ENCODE assay signal across 9 mouse cellular contexts in genomic region chr9:23027377-23028313, GRCm38 (mm10).
A peak's percentile ranks its signal among the peaks of the same experiment; 100 is the strongest.
DNase-seq lines count a peak whose midpoint lies in the region; ATAC-seq and TF ChIP-seq lines count a peak whose summit lies in the region.
"Had no signal": no experiment of that assay in that cellular context is flagged by ENCODE, and none has a peak within 500 bp of the region (broad histone marks: within the 10 kb centered on the region; RNA-seq: fewer than 3 reads in every experiment).

No protein-coding gene starts in this region.

- no peaks in the 10 kb centered on the region; the same call in none of the 2 replicates for H3K4me1 ChIP-seq in bone marrow, adult 2 months (ENCODE audit: control insufficient read depth, insufficient read depth, low read length)
- H3K4me1 ChIP-seq in forebrain, embryonic 11.5 days (replicated peaks; ENCODE audit: control insufficient read depth, insufficient read depth, low read length), result no peaks in the 10 kb centered on the region
- H3K4me1 ChIP-seq in hindbrain, embryonic 13.5 days (replicated peaks), result 0 out of 2 replicates have a peak, but pooled peaks cover 5% of the 10 kb centered on the region
- no peaks in the 10 kb centered on the region for H3K4me1 ChIP-seq in small intestine, adult 2 months (ENCODE audit: control insufficient read depth, insufficient read depth, insufficient read length, low read length)

- no peak overlapping the region for H3K9ac ChIP-seq in forebrain, embryonic 11.5 days (ENCODE audit: low read length)
- H3K9ac ChIP-seq in hindbrain, embryonic 13.5 days, result no peak overlapping the region
- H3K9ac ChIP-seq: limb, embryonic 13.5 days had no signal

- TF ChIP-seq CTCF in bone marrow, adult 2 months (IDR thresholded peaks at IDR 0.05; ENCODE audit: control insufficient read depth, insufficient read depth, low read length), result peak; percentile 42
- peak; percentile 35; the same call in 1 of the 2 replicates for TF ChIP-seq CTCF in small intestine, adult 2 months (IDR thresholded peaks at IDR 0.05; ENCODE audit: extremely low read depth, insufficient read length, insufficient replicate concordance, low read depth, low read length)

- TF ChIP-seq POLR2A in bone marrow, adult 2 months (IDR thresholded peaks at IDR 0.05; ENCODE audit: borderline replicate concordance, control insufficient read depth, low read depth, low read length), result no peak
- TF ChIP-seq POLR2A in small intestine, adult 2 months (IDR thresholded peaks at IDR 0.05; ENCODE audit: low read depth, low read length), result no peak

- peak; percentile 36 to 42 for DNase-seq in cerebellum, adult 18-20 months
- DNase-seq in cerebellum, adult 11-12 months, result no peak
- peak; percentile 57 for DNase-seq in forebrain, embryonic 11.5 days (ENCODE audit: low spot score)
- DNase-seq in layer of hippocampus, postnatal 10 days (ENCODE audit: low spot score in 2 of 2), result peak; percentile 75 to 78

- no peaks in the 10 kb centered on the region for H3K27me3 ChIP-seq in forebrain, embryonic 11.5 days (ENCODE audit: control insufficient read depth, insufficient read depth, low read length)
- peaks cover 18% of the 10 kb centered on the region; the same call in 1 of the 2 replicates for H3K27me3 ChIP-seq in hindbrain, embryonic 13.5 days
- H3K27me3 ChIP-seq in small intestine, adult 2 months (ENCODE audit: control insufficient read depth, insufficient read depth, low read length), result no peaks in the 10 kb centered on the region

- H3K27ac ChIP-seq in bone marrow, adult 2 months (ENCODE audit: control insufficient read depth, insufficient read depth, low read depth, low read length, poor library complexity), result no peak overlapping the region
- peak overlapping the region; percentile 12; the same call in 1 of the 2 replicates for H3K27ac ChIP-seq in forebrain, embryonic 11.5 days (ENCODE audit: low read depth, low read length)
- H3K27ac ChIP-seq in hindbrain, embryonic 13.5 days, result no peak overlapping the region
- no peak overlapping the region for H3K27ac ChIP-seq in small intestine, adult 2 months (ENCODE audit: insufficient read depth, low read depth, low read length)
- H3K27ac ChIP-seq: limb, embryonic 13.5 days had no signal

- no peak overlapping the region for H3K4me3 ChIP-seq in bone marrow, adult 2 months (replicated peaks; ENCODE audit: control insufficient read depth, low read depth, low read length)
- H3K4me3 ChIP-seq in forebrain, embryonic 11.5 days (ENCODE audit: low read depth, low read length), result no peak overlapping the region
- no peak overlapping the region for H3K4me3 ChIP-seq in hindbrain, embryonic 13.5 days
- no peak overlapping the region for H3K4me3 ChIP-seq in small intestine, adult 2 months (ENCODE audit: low read depth, low read length)
- H3K4me3 ChIP-seq: limb, embryonic 13.5 days had no signal

- no peak overlapping the region for H3K4me2 ChIP-seq in forebrain, embryonic 11.5 days (ENCODE audit: low read depth, low read length, severe bottlenecking)
- no peak overlapping the region for H3K4me2 ChIP-seq in hindbrain, embryonic 13.5 days
- H3K4me2 ChIP-seq: limb, embryonic 13.5 days had no signal

- no peaks in the 10 kb centered on the region for H3K36me3 ChIP-seq in forebrain, embryonic 11.5 days (ENCODE audit: control insufficient read depth, insufficient read depth, low read length)
- H3K36me3 ChIP-seq in hindbrain, embryonic 13.5 days, result no peaks in the 10 kb centered on the region
- no peaks in the 10 kb centered on the region for H3K36me3 ChIP-seq in small intestine, adult 2 months (ENCODE audit: control insufficient read depth, insufficient read depth, low read length)
- H3K36me3 ChIP-seq: limb, embryonic 13.5 days had no signal

- 56% methylated on average over 9 of the region's 9 CpGs for WGBS in bone marrow, adult 2 months
- WGBS in forebrain, embryonic 11.5 days, result 37% methylated on average over 9 of the region's 9 CpGs
- 42% methylated on average over 9 of the region's 9 CpGs for WGBS in hindbrain, embryonic 13.5 days
- 68% methylated on average over 9 of the region's 9 CpGs for WGBS in small intestine, adult 2 months

- H3K9me3 ChIP-seq in forebrain, embryonic 11.5 days (ENCODE audit: control insufficient read depth, low read length), result no peaks in the 10 kb centered on the region
- H3K9me3 ChIP-seq in hindbrain, embryonic 13.5 days, result no peaks in the 10 kb centered on the region
- H3K9me3 ChIP-seq: limb, embryonic 13.5 days had no signal

- peak; percentile 82 for ATAC-seq in forebrain, embryonic 11.5 days (replicated peaks; ENCODE audit: low FRiP score)
- ATAC-seq in hindbrain, embryonic 13.5 days (ENCODE audit: low FRiP score), result peak; percentile 78
- ATAC-seq in megakaryocyte-erythroid progenitor cell, adult 5-6 weeks (replicated peaks; ENCODE audit: low FRiP score, low TSS enrichment, poor library complexity, severe bottlenecking), result peak; percentile 65; the same call in 1 of the 2 replicates
